Mouse (Mus musculus): ENCODE data around the gene Hnrnpa3. TPM values are rescaled to one million over a fixed set of nuclear protein-coding genes. Genes with fewer than 3 reads are reported as not detected.
"Not testable (repeated sequence)": the region's sequence is repeated elsewhere in the genome, so short reads cannot be mapped to it uniquely, and the experiment has no call there.

Gene Hnrnpa3
- polyA plus RNA-seq, 1 experiment: 25.8 TPM

GRCm38 (mm10) chr2:75636261-75637054, 22.6 kb upstream of the Hnrnpa3 start:
- 31% methylated on average over 6 of the region's 6 CpGs for WGBS
- no peak for DNase-seq (ENCODE audit: low read depth, low spot score)

DNA sequence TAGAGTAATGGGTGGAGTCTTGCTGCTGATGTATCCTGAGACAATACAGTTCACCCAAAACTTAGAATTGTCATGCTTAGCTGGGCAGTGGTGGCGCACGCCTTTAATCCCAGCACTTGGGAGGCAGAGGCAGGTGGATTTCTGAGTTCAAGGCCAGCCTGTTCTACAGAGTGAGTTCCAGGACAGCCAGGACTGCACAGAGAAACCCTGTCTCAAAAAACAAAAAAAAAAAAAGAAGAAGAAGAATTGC, 22.1 kb upstream of the Hnrnpa3 start:
- not testable (repeated sequence) for DNase-seq (ENCODE audit: low read depth, low spot score)
- WGBS: 82% methylated on average over 2 of the region's 2 CpGs

DNA sequence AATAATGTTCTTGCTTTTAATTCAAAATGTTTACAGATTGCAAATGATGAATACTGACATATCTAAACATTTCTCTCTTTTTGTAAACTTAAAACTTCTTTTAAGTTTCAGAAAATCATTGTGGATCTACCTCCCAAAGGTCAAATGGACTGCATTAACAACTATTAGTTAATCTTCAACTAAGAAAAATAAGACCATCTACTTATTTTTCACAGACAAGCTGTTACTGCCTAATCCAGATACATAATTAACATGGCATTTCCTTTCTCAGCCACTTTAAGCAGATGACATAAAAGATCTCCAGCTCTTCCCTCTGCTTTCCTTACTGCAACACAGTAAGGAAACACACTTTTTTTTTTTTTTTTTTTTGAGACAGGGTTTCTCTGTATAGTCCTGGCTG, 21.7 kb upstream of the Hnrnpa3 start:
- no peak for DNase-seq (ENCODE audit: low read depth, low spot score)

GRCm38 (mm10) chr2:75637822-75638221, 21.2 kb upstream of the Hnrnpa3 start:
- DNase-seq (ENCODE audit: low read depth, low spot score): not testable (repeated sequence)
- WGBS: 79% methylated on average over 6 of the region's 6 CpGs

- WGBS: under 1% methylated on average over 11 of the region's 12 CpGs
- DNase-seq (ENCODE audit: low read depth, low spot score): not testable (repeated sequence)
Observed at GRCm38 (mm10) chr2:75639535-75639934, 19.5 kb upstream of the Hnrnpa3 start.

- DNase-seq (ENCODE audit: low read depth, low spot score): not testable (repeated sequence)
- 74% methylated on average over 4 of the region's 4 CpGs for WGBS
Observed at GRCm38 (mm10) chr2:75642312-75642711, 16.7 kb upstream of the Hnrnpa3 start.

GRCm38 (mm10) chr2:75642795-75643550, 16.1 kb upstream of the Hnrnpa3 start:
- WGBS: 64% methylated on average over 8 of the region's 8 CpGs
- DNase-seq (ENCODE audit: low read depth, low spot score): no peak

- no peak for DNase-seq (ENCODE audit: low read depth, low spot score)
- WGBS: 60% methylated on average over 6 of the region's 6 CpGs
Observed at GRCm38 (mm10) chr2:75643950-75644349, 15.1 kb upstream of the Hnrnpa3 start.

- no peak for DNase-seq (ENCODE audit: low read depth, low spot score)
- WGBS: 95% methylated on average over 12 of the region's 12 CpGs
Observed at GRCm38 (mm10) chr2:75645251-75645650, 13.8 kb upstream of the Hnrnpa3 start.

DNA sequence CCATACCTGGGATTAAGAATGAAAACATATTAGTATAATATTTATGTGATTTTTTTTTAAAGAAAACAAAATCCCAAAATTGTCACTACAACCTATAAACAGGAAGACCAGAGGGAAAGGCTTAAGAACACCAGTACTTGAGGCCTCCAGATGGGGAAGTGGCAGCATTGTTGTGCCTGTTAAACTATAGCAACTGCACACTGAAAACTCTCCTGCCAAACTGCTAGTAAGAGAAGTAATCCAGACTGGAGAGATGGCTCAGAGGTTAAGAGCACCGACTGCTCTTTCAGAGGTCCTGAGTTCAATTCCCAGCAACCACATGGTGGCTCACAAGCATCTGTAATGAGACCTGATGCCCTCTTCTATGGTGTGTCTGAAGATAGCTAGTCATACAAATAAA, 8.6 kb upstream of the Hnrnpa3 start:
- no peak for DNase-seq (ENCODE audit: low read depth, low spot score)
- WGBS: 88% methylated on average over 1 of the region's 1 CpGs

DNA sequence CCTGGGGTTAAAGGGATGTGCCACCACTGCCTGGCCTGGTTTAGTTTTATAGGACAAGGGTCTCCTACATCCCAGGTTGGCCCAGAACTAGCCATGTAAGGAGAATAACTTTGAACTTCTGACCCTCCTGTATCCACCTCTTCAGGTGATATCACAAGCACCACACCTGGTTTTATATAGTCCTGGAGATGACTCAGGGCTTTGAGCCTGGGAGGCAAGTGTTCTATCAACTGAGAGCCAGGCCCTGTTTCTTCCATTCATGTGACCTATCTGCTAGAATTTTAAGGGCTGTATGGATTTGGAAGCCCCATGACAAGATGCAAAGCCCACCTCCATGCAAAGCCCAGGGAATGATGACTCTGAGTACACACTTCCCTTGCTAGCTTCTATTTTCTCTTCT, 5.9 kb upstream of the Hnrnpa3 start:
- DNase-seq (ENCODE audit: low read depth, low spot score): no peak

GRCm38 (mm10) chr2:75654679-75655078, 4.4 kb upstream of the Hnrnpa3 start:
- DNase-seq (ENCODE audit: low read depth, low spot score): no peak
- WGBS: 93% methylated on average over 1 of the region's 1 CpGs

DNA sequence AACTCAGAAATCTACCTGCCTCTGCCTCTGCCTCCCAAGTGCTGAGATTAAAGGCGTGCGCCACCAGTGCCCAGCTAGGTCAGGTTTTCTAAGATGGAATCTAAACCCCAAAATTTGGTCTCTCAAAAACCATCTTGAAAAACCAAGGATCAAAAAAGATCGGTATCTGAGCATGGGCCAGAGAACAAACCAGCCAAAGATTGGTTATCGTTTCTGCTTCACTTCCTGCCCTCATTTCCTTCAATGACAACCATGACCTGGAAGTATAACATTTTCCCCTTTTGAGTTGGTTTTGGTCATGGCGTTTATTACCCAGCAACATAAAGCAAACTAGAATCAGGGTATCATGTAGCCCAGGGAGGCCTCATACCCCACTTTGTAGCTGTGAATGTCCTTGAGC, 2.1 kb upstream of the Hnrnpa3 start:
- WGBS: 92% methylated on average over 5 of the region's 5 CpGs
- no peak for DNase-seq (ENCODE audit: low read depth, low spot score)

DNA sequence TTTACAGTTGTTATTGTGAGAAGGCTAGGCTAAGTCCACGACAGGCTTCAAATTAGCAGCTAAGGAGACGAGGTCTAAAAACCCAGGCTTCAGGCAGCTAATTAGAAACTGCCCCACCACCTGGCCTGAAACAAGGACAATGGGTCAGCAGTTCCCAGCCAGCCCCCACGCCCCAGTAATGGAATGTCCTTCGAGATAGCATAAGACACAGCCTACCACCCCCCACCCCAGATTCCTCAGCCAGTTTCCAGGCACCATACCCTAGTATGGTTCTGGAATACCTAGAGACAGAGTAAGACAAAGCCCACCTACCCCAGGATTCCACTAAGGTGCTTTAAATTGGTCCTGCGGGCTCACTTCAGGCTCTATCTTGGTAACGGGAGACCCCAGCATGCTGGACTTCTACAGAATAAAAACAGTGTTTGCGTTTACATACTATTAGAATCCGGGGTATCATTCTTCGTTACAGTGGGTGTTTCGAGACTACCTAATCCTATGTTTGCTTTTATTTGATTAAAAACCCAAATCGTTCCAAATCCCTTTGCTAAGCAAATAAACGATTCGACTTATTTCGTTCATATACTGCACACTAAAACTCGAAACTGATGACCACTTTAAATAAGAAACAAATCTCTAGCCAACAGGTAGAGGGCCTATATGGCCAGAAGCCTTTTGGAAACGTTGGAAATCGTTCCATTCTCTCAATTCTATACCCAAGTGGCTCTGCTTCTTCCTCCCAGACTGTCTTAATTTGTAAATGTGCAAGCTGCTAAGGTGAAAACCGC, 962 bp upstream of the Hnrnpa3 start:
- 3% methylated on average over 18 of the region's 18 CpGs for WGBS

GRCm38 (mm10) chr2:75659629-75659960, 534 bp downstream of the Hnrnpa3 start:
- DNase-seq (ENCODE audit: low read depth, low spot score): no peak

More for the DNA sequence above, 962 bp upstream of the Hnrnpa3 start:
- DNase-seq (ENCODE audit: low read depth, low spot score): no peak

GRCm38 (mm10) chr2:75660255-75660948, 1.3 kb downstream of the Hnrnpa3 start:
- DNase-seq (ENCODE audit: low read depth, low spot score): no peak
- under 1% methylated on average over 15 of the region's 15 CpGs for WGBS

More at GRCm38 (mm10) chr2:75659629-75659960, 534 bp downstream of the Hnrnpa3 start:
- under 1% methylated on average over 43 of the region's 47 CpGs for WGBS

DNA sequence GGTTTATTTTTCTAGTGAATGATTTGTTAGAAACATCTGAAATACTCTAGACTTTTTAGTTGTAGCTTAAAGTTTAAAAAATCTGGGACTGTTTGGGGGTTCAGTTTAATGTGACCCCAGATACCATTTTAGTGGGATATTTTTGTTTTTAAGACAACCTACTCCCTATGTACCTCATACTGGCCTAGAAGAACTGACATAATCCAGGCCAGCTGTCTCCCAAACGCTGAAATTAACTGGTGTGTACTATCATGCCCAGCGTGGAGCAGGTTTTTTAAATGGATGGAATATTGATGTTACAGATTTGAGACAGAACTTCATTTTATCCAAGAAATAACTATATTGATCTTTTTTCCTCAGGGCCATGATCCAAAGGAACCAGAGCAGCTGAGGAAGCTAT, 2.0 kb downstream of the Hnrnpa3 start:
- no peak for DNase-seq (ENCODE audit: low read depth, low spot score)
- WGBS: 4% methylated on average over 2 of the region's 2 CpGs

DNA sequence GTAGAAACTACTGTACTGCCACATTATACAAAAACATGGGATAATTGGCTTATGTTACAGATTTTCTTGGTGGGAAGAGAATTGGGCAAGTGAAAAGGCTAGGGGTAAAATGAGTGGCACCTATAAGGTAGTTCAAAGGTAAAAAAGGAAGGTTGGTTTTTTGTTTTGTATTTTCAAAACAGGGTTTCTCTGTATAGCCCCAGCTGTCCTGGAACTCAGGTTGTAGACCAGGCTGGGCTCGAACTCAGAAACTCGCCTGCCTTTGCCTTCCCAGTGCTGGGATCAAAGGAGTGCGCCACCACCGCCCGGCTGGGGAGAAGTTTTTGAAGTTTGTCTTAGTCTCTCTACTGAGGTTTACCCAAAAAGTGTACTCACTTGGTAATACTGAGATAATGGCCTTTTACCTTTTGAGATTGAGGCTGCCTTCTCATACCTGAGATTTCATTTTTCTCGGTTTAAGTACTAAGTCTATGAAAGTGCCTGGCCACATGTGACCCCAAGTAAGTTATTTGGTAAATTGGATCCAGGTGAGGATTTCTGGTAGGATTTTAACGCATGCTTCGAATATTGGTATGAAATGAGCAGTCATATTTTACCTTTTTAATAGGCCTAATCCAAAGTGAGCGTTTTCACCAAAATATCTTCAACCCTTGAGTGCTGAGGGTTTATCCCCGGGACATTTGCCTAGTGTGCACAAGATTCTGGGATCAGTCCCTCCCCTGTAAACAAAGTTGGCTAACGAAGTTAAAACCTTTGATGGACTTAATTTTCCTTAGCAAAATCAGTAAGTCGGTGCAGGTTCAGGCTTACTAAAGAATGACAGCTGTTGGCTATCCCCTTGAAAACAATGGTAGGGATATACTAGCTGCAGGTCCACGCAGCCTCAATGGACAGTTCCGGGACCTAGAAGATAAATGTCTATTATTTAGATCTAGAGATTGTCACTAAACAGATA, 10.7 kb downstream of the Hnrnpa3 start:
- DNase-seq (ENCODE audit: low read depth, low spot score): no peak
- 45% methylated on average over 14 of the region's 14 CpGs for WGBS
